Mouse (Mus musculus): Measurements from ENCODE around the gene Sgms2. TPM values are rescaled to one million over a fixed set of nuclear protein-coding genes. Genes with fewer than 3 reads are reported as not detected.
A peak's percentile ranks its signal among the peaks of the same experiment; 100 is the strongest.

The Sgms2 gene
- polyA plus RNA-seq, 1 experiment from 2014 or later = 1.5 TPM

DNA sequence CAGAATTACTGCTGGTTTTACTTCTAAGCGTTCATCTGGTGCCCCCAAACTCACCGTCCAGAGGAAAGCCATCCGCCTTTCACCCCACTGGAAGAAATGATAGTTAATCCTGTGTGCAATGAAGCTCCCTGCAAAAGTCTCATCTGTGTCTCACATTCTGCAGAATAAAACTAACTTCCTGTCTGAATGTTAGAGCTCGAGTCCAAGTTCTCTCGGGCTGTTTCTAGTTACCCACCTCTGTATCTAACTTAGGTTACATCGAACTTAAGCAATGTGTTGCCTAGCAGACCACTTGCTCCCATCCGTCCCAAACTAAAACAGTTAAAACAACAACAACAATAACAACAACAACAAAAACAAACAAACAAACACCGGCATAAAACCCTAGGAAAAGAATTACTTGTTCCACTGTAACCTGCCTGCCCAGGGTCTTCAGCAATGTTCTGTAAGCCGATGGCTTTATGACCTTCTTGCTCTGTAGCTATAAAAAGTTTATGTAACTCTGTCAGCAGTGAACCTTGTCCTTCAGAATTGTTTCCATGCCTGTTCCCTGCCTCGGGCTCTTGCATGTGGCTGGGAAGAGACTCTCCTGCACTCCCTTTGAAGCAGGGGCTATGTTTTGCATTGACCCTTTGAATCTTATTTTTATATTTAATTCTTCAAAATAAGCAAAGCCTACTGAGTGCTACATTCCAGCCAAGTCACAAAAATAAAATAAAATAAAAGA, 218.7 kb downstream of the Sgms2 start:
- H3K27ac ChIP-seq (ENCODE audit: low read depth, low read length) = no peak overlapping the region
- no peaks in the 10 kb centered on the region for H3K9me3 ChIP-seq (replicated peaks; ENCODE audit: control insufficient read depth, low read length)
- no peaks in the 10 kb centered on the region for H3K36me3 ChIP-seq (ENCODE audit: control insufficient read depth, insufficient read depth, low read length)
- no peak for DNase-seq (ENCODE audit: low spot score)
- no peak for ATAC-seq
- no peaks in the 10 kb centered on the region for H3K27me3 ChIP-seq (replicated peaks; ENCODE audit: control insufficient read depth, insufficient read depth, low read length)
- H3K9ac ChIP-seq (ENCODE audit: low read length) = peak overlapping the region; percentile 70; the same call in 1 of the 2 replicates
- H3K4me3 ChIP-seq (ENCODE audit: low read depth, low read length) = peak overlapping the region; percentile 60
- 65% methylated on average over 10 of the region's 10 CpGs for WGBS
- peak overlapping the region; percentile 84 for H3K4me2 ChIP-seq (ENCODE audit: low read length)
- 0 out of 2 replicates have a peak, but pooled peaks cover 5% of the 10 kb centered on the region for H3K4me1 ChIP-seq (ENCODE audit: control insufficient read depth, insufficient read depth, low read length)

DNA sequence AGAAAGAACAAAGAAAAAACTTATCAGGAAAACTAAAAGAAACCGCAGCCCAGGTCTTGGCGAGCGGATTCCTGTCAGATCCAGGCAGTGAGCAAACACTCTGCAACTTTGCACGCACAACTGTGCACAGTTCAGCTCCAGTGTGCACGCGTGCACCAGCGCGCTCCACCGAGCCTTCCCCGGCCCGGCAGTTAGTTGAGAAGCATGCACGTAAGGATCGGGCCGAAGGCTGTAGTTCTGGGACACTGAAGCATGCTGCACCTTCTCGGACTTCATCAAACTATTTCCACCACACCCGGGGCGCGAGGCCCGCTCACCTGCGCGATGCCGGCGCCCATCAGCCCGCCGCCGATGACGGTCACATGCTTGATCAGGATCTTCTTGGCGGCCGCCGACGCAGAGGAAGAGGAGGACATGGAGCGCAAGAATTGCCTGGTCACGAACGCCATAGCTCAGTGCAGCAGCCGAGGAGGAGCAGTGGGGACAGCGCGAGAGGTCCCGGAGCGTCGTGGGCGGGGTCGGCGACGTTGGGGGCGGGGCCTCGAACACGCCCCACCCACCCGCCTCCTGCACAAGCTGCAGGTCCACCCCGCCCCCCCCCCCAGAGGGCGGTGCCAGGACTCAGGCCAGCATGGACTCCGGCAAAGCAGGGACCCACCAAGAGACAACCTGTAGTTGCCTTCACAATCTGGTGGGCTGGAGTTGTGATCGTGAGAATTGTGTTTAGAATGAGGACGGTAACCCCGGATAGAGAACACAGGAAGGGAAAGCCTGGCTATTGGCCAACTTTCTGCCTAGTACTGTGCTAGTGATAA, 219.4 kb downstream of the Sgms2 start, which contains the start of gene Hadh:
Gene Hadh, minus strand, starts transcription at position 543 of the 815 bp plus-strand sequence.
- ATAC-seq (peak; percentile 93), DNase-seq (ENCODE audit: low spot score) (peak; percentile 83)
- Histone ChIP-seq H3K9ac (ENCODE audit: low read length) (peak within 1 kb of the TSS; percentile 70), H3K4me3 (ENCODE audit: low read depth, low read length) (peak within 1 kb of the TSS; percentile 60), H3K27ac (ENCODE audit: low read depth, low read length) (no peak within 1 kb of the TSS), H3K4me1 (ENCODE audit: control insufficient read depth, insufficient read depth, low read length) (0 out of 2 replicates have a peak, but pooled peaks cover 5% of the 10 kb centered on the region), H3K4me2 (ENCODE audit: low read length) (peak within 1 kb of the TSS; percentile 84), H3K36me3 (ENCODE audit: control insufficient read depth, insufficient read depth, low read length) (no peaks in the 10 kb centered on the region), H3K9me3 (replicated peaks; ENCODE audit: control insufficient read depth, low read length) (no peaks in the 10 kb centered on the region), H3K27me3 (replicated peaks; ENCODE audit: control insufficient read depth, insufficient read depth, low read length) (no peaks in the 10 kb centered on the region)
- under 1% methylated on average over 49 of the region's 54 CpGs for WGBS

DNA sequence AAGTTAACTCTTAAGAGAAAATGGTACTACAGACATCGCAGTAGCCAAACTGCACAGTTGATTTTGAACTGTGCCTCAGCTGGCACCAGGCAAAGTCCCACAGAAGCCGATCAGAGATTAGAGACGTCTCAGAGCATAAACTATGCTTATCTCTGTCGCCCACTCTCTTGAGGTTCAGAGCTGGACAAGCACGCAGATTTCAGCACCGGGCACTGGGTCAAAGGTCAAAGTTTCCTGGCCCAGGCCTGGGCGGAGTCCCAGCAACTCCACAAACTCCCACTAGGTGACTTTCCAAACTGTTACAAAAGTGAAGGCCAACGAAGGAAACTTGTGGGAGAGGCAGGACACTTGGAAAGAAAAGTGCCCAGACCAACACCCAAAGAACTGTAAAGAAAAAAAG, 220.1 kb downstream of the Sgms2 start:
- H3K36me3 ChIP-seq (ENCODE audit: control insufficient read depth, insufficient read depth, low read length) = no peaks in the 10 kb centered on the region
- H3K4me1 ChIP-seq (ENCODE audit: control insufficient read depth, insufficient read depth, low read length) = 0 out of 2 replicates have a peak, but pooled peaks cover 5% of the 10 kb centered on the region
- peak; percentile 38 for DNase-seq (ENCODE audit: low spot score)
- peak overlapping the region; percentile 60 for H3K4me3 ChIP-seq (ENCODE audit: low read depth, low read length)
- ATAC-seq = 0 out of 2 replicates have a peak, but pooled peaks have one; percentile 18
- 6% methylated on average over 8 of the region's 8 CpGs for WGBS
- peak overlapping the region; percentile 84 for H3K4me2 ChIP-seq (ENCODE audit: low read length)
- no peak overlapping the region for H3K27ac ChIP-seq (ENCODE audit: low read depth, low read length)
- H3K9ac ChIP-seq (ENCODE audit: low read length) = peak overlapping the region; percentile 70; the same call in 1 of the 2 replicates
- H3K9me3 ChIP-seq (replicated peaks; ENCODE audit: control insufficient read depth, low read length) = no peaks in the 10 kb centered on the region
- no peaks in the 10 kb centered on the region for H3K27me3 ChIP-seq (replicated peaks; ENCODE audit: control insufficient read depth, insufficient read depth, low read length)

DNA sequence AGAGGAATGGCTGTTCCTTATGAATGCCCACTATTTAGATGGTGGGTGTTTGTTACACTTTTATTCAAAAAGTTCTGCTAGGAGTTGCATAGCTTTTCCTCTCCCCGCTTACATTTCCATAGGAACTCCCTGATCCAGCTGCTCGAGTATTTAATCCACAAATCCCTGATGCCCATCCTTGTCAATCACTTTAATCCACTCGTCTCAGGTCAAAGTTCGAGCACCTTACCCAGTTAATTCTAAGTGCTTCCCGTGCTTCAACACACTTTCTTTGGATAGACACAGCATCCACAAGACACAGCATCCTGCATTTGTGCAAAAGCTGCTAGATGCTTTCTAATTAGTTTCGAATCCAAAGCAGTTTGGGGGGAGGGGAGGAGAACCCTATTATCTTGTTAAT, 220.8 kb downstream of the Sgms2 start:
- no peaks in the 10 kb centered on the region for H3K27me3 ChIP-seq (replicated peaks; ENCODE audit: control insufficient read depth, insufficient read depth, low read length)
- no peak overlapping the region for H3K27ac ChIP-seq (ENCODE audit: low read depth, low read length)
- no peak overlapping the region for H3K4me3 ChIP-seq (ENCODE audit: low read depth, low read length)
- H3K9ac ChIP-seq (ENCODE audit: low read length) = no peak overlapping the region
- H3K4me2 ChIP-seq (ENCODE audit: low read length) = peak overlapping the region; percentile 84; the same call in 1 of the 2 replicates
- H3K36me3 ChIP-seq (ENCODE audit: control insufficient read depth, insufficient read depth, low read length) = no peaks in the 10 kb centered on the region
- no peaks in the 10 kb centered on the region for H3K9me3 ChIP-seq (replicated peaks; ENCODE audit: control insufficient read depth, low read length)
- 0 out of 2 replicates have a peak, but pooled peaks cover 5% of the 10 kb centered on the region for H3K4me1 ChIP-seq (ENCODE audit: control insufficient read depth, insufficient read depth, low read length)
- 17% methylated on average over 6 of the region's 6 CpGs for WGBS
- ATAC-seq (no peak), DNase-seq (ENCODE audit: low spot score) (peak; percentile 6)

Other genes starting within 250 kb of the Sgms2 start
- gene Hadh, start 219.3 kb downstream of the Sgms2 start, polyA plus RNA-seq (2014; fragmentation: Nextera tagmentation; extraction: Ambion mirVana) = 31.1 and 34.1 TPM in 2 replicates
- 3.4 and 5.0 TPM in 2 replicates for gene Cyp2u1, start 188.2 kb downstream of the Sgms2 start, polyA plus RNA-seq (2014; fragmentation: Nextera tagmentation; extraction: Ambion mirVana)
- 129 and 140 TPM in 2 replicates for gene Papss1, start 73.4 kb upstream of the Sgms2 start, polyA plus RNA-seq (2014; fragmentation: Nextera tagmentation; extraction: Ambion mirVana)

All from forebrain, embryonic 14.5 days (tissue).